Mouse (Mus musculus) heart, postnatal 0 days (tissue): Measurements from ENCODE around the gene Lrrc74b. TPM values are rescaled to one million over a fixed set of nuclear protein-coding genes. Genes with fewer than 3 reads are reported as not detected.

Experiments used
- ATAC-seq: fragments of 200-750 bp; cut with Nextera tagmentation; 2 replicates; pipeline ENCODE4 v1.8.0; 2017; ENCODE audit warnings: low read depth, moderate number of reproducible peaks, moderate library complexity; ENCODE audit not compliant: insufficient read depth
- DNase-seq: peaks from one replicate; pipeline ENCODE4 v3.0.0-alpha.2; 2016; ENCODE audit warnings: low spot score
- H3K27ac ChIP-seq: fragments of 300-500 bp; sonication (generic); 2 replicates; pipeline ENCODE4 v1.5.1; 2014; ENCODE audit warnings: low read depth, mild to moderate bottlenecking
- H3K27me3 ChIP-seq: fragments of 300-500 bp; sonication (generic); 2 replicates; pipeline ENCODE4 v1.6.1; 2014; ENCODE audit warnings: low read length, mixed read lengths; ENCODE audit not compliant: control insufficient read depth, insufficient read depth
- H3K36me3 ChIP-seq: fragments of 300-500 bp; sonication (generic); replicated peaks from 2 replicates; pipeline ENCODE4 v1.6.1; 2014; ENCODE audit warnings: low read length, mixed read lengths; ENCODE audit not compliant: control insufficient read depth, insufficient read depth
- H3K4me1 ChIP-seq: fragments of 300-500 bp; sonication (generic); 2 replicates; pipeline ENCODE4 v1.6.1; 2014; ENCODE audit warnings: antibody characterized with exemption; ENCODE audit not compliant: control insufficient read depth, insufficient read depth
- H3K4me2 ChIP-seq: fragments of 300-500 bp; sonication (generic); 2 replicates; pipeline ENCODE4 v1.6.1; 2014; ENCODE audit warnings: low read depth, mild to moderate bottlenecking, low read length, moderate library complexity
- H3K4me3 ChIP-seq: fragments of 300-500 bp; sonication (generic); 2 replicates; pipeline ENCODE4 v1.5.1; 2014; ENCODE audit warnings: low read depth, low read length
- H3K9ac ChIP-seq: fragments of 300-500 bp; sonication (generic); replicated peaks from 2 replicates; pipeline ENCODE4 v1.6.1; 2014; ENCODE audit warnings: low read depth, low read length, mixed read lengths
- H3K9me3 ChIP-seq: fragments of 300-500 bp; sonication (generic); replicated peaks from 2 replicates; pipeline ENCODE4 v1.6.1; 2016; ENCODE audit warnings: low read length; ENCODE audit not compliant: control insufficient read depth
- CTCF ChIP-seq: IDR thresholded peaks from 2 replicates; pipeline ENCODE4 v1.5.1; 2016; ENCODE audit warnings: antibody characterized with exemption, control low read depth, low read depth
- EP300 ChIP-seq: IDR thresholded peaks from 2 replicates; pipeline ENCODE4 v1.6.1; 2016; ENCODE audit warnings: antibody characterized with exemption, low read depth
- WGBS: fragments of 180-500 bp; shearing (Covaris S2); extraction: QIAGEN DNeasy Blood & Tissue Kit; methylation state at CpG from one replicate; pipeline ENCODE4 v1.1.7; 2014; 5-methylcytosine and 5-hydroxymethylcytosine counted together
- polyA plus RNA-seq: library from polyadenylated mRNA; unstranded; fragments of >200 nt; fragmentation: Nextera tagmentation; extraction: Ambion mirVana; gene quantifications from 2 replicates; pipeline ENCODE4 v1.2.1, GENCODE M21; 2015
- total RNA-seq: library from RNA; depleted of rRNA; stranded (reverse); fragments of >200 nt; gene quantifications from 2 replicates; pipeline ENCODE4 v1.2.3, GENCODE M21; 2014; ENCODE audit warnings: low replicate concordance

Gene Lrrc74b
- total and polyA plus RNA-seq, 2 experiments from 2014 or later, result 0.10 TPM; not detected in 1

DNA sequence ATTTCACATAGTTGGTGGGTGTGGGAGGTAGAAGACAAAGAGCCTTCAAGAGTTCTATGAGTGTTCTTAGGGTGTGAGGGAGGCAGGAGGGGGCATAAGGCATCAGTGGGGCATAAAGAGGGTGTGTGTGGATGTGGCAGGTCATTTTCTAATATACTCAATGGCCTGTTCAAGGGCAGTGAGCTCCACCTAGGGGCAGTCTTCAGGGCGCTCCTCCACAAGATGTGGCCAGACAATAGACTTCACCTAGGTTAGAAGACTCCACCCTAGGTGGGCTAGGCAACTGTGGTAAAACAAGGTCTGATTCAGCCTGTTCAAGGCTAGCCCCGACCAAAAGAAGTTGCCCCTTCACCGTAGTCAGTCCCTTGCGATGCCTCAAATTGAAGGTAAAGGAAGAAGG, 28.8 kb downstream of the Lrrc74b start:
- H3K9me3 ChIP-seq, result no peaks in the 10 kb centered on the region
- no peak overlapping the region for H3K27ac ChIP-seq
- TF ChIP-seq CTCF, result peak; percentile 44
- no peak for TF ChIP-seq EP300
- peaks cover 14% of the 10 kb centered on the region for H3K36me3 ChIP-seq
- no peak overlapping the region for H3K4me3 ChIP-seq
- H3K4me2 ChIP-seq, result no peak overlapping the region
- ATAC-seq (no peak), DNase-seq (peak; percentile 43)
- peaks cover 12% of the 10 kb centered on the region for H3K4me1 ChIP-seq
- WGBS, result 48% methylated on average over 4 of the region's 4 CpGs
- no peak overlapping the region for H3K9ac ChIP-seq
- no peaks in the 10 kb centered on the region for H3K27me3 ChIP-seq

DNA sequence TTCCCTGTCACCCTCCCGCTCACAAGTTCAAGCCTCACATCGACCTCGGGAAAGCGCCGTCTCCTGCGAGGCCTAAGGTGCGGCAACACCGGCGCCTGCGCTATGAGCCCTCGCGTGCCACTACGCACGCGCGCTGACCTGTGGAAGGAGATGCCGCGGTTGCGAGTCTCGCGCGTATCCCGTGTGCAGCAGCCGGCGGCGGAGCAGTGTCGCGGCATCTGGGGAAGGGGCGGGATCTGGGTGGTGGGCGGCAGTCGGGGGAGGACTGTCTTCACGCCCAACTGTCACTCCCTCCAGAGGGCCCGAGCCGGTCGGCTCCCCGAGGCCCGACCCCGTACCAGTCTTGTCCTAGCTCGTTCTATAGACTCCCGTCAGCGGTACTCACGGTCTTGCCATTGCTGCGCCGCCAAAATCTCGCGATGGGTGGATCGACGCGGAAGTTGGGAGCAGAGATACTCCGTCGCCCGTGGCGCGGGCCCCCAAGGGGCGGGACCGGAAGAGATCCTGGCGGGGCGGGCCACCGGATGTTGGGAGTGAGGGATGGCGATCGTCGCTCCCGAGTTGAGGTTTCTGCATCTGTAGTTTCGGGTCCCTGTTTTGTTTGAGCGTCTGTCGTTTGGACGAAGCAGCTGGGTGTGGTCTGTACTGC, 30.3 kb downstream of the Lrrc74b start, which contains the start of gene Thap7:
Gene Thap7 (minus strand): TSS at position 497 of the 649 bp plus-strand sequence.
- under 1% methylated on average over 64 of the region's 67 CpGs for WGBS
- Histone ChIP-seq H3K27ac (peak within 1 kb of the TSS; percentile 95), H3K4me3 (peak within 1 kb of the TSS; percentile 73), H3K4me2 (peak within 1 kb of the TSS; percentile 68), H3K27me3 (no peaks in the 10 kb centered on the region), H3K9ac (peak within 1 kb of the TSS; percentile 85), H3K36me3 (peaks cover 26% of the 10 kb centered on the region), H3K4me1 (peaks cover 12% of the 10 kb centered on the region), H3K9me3 (no peaks in the 10 kb centered on the region)
- DNase-seq (peak; percentile 92), ATAC-seq (peak; percentile 97)
- TF ChIP-seq EP300 (peak; percentile 86), CTCF (no peak)

DNA sequence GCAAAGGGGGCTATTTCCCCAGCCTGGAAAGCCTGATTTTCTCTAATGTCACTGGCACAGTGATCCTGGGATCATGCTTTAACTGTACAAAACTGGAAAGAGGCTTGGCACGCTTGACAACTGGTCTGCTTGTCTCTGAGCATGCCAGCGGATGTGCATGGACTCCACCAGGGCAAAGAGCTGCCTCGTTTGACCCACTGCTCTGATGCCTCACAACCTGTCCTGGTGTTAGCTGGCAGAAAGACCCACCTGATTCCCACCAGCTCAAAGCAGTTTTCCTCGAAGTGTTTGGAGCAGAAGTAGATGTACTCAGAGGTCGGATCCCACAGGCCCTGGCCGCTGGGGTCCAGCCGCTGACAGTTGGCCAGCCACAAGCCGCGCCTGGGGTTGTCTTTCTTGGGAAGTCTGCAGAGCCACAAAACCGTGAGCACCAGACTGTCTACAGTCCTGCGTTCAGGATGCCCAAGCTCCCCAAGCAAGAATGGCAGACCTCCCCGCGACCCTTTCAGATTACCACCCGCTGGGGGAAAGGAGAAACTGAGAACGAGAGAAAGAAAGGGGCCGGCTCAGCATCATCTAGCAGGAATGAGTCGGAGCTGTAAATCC, 31.0 kb downstream of the Lrrc74b start:
- DNase-seq, result no peak
- Histone ChIP-seq H3K27me3 (no peaks in the 10 kb centered on the region), H3K9ac (peak overlapping the region; percentile 85), H3K9me3 (no peaks in the 10 kb centered on the region), H3K4me2 (peak overlapping the region; percentile 68), H3K4me3 (peak overlapping the region; percentile 73), H3K36me3 (peaks cover 33% of the 10 kb centered on the region), H3K4me1 (peaks cover 12% of the 10 kb centered on the region), H3K27ac (peak overlapping the region; percentile 95)
- TF ChIP-seq EP300, result no peak
- TF ChIP-seq CTCF, result no peak
- no peak for ATAC-seq
- WGBS, result 15% methylated on average over 17 of the region's 17 CpGs

DNA sequence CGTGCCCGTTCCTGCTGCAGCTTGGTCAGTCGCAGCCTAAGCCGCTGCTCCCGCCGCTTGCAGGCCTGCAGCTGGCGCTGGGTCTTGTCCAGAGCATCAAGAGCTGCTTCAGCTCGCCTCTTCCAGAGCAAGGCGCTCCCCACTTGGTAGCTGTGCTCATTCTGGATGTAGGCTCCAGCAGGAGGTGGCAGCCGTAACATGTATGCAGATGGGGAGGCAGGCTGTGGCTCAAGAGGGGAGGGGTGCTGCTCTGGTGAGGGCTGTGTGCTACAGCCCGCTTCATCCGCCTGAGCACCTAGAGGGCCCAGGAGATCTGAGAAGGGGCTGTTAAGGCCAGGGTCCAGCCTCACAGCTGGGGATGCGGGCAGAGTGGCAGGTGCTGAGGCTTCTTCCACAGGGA, 32.8 kb downstream of the Lrrc74b start:
- H3K36me3 ChIP-seq, result peaks cover 48% of the 10 kb centered on the region

DNA sequence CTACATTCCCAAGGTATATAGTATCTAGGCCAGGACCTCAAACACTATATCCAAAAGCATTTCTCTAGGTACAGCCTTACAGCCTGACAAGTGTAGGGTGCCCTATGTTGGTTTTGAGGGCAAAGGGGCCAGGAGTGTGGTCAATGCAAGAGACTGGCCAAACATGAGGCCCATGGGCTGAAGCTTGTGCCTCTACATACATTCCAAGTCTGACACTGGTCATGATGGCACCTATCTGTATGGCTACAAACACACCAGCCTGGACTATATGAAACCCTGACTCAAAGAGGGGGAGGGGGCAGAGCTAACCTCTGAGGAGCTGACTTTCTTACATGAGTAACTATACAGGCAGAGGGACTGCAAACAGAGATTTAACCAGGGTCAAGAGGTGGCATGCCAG, 33.4 kb downstream of the Lrrc74b start:
- H3K4me3 ChIP-seq, result no peak overlapping the region
- ATAC-seq, result no peak
- TF ChIP-seq EP300 (no peak), CTCF (no peak)
- no peak overlapping the region for H3K27ac ChIP-seq
- peaks cover 12% of the 10 kb centered on the region for H3K4me1 ChIP-seq
- no peaks in the 10 kb centered on the region for H3K9me3 ChIP-seq
- H3K36me3 ChIP-seq, result peaks cover 54% of the 10 kb centered on the region
- no peak for DNase-seq
- no peaks in the 10 kb centered on the region for H3K27me3 ChIP-seq
- no peak overlapping the region for H3K9ac ChIP-seq
- no peak overlapping the region for H3K4me2 ChIP-seq

More for the DNA sequence above, 32.8 kb downstream of the Lrrc74b start:
- Histone ChIP-seq H3K4me1 (peaks cover 12% of the 10 kb centered on the region), H3K4me2 (no peak overlapping the region), H3K27ac (no peak overlapping the region), H3K9me3 (no peaks in the 10 kb centered on the region), H3K9ac (no peak overlapping the region), H3K4me3 (no peak overlapping the region), H3K27me3 (no peaks in the 10 kb centered on the region)
- ATAC-seq (no peak), DNase-seq (no peak)
- no peak for TF ChIP-seq EP300
- TF ChIP-seq CTCF, result no peak
- WGBS, result 87% methylated on average over 13 of the region's 13 CpGs

DNA sequence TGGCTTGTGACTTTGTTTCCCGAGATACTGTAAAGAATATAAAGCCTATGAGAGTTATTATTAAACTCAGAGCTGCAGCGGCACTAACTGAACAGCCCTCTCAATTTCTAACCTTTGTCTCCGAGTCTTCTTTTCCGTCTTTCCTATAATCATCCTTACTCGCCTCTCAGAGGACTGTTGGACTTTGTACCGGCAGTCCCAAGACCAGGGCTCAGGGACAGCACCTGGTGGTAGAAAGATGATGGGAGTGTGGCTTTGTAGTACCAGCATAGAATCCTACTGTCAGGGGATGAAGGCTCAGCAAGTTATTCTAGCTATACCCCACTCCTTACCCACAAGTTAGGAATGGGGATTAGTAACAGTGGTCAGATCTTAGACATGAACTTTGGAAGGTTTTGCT, 34.8 kb downstream of the Lrrc74b start:
- peaks cover 67% of the 10 kb centered on the region for H3K36me3 ChIP-seq
- H3K4me1 ChIP-seq, result peaks cover 7% of the 10 kb centered on the region
- H3K27ac ChIP-seq, result no peak overlapping the region
- H3K4me3 ChIP-seq, result no peak overlapping the region
- ATAC-seq, result no peak
- no peaks in the 10 kb centered on the region for H3K9me3 ChIP-seq
- no peak for TF ChIP-seq CTCF
- TF ChIP-seq EP300, result no peak
- no peak overlapping the region for H3K9ac ChIP-seq
- no peak overlapping the region for H3K4me2 ChIP-seq
- no peak for DNase-seq
- H3K27me3 ChIP-seq, result no peaks in the 10 kb centered on the region
- 89% methylated on average over 6 of the region's 6 CpGs for WGBS
